Comparison of ENCODE assay signal across 8 mouse cellular contexts in genomic region chr11:95075197-95076040, GRCm38 (mm10). TPM values are rescaled to one million over a fixed set of nuclear protein-coding genes. Genes with fewer than 3 reads are reported as not detected.
A peak's percentile ranks its signal among the peaks of the same experiment; 100 is the strongest.
DNase-seq lines count a peak whose midpoint lies in the region; ATAC-seq and TF ChIP-seq lines count a peak whose summit lies in the region.

No protein-coding gene starts in this region.

- WGBS in heart, embryonic 12.5 days = 5% methylated on average over 19 of the region's 19 CpGs
- WGBS in intestine, embryonic 14.5 days = 5% methylated on average over 19 of the region's 19 CpGs

- H3K4me2 ChIP-seq in heart, embryonic 12.5 days = peak overlapping the region; percentile 87
- peak overlapping the region; percentile 81 for H3K4me2 ChIP-seq in intestine, embryonic 14.5 days (ENCODE audit: low read length)

- peaks cover 10% of the 10 kb centered on the region for H3K27me3 ChIP-seq in heart, embryonic 12.5 days (replicated peaks)
- H3K27me3 ChIP-seq in intestine, embryonic 14.5 days (replicated peaks; ENCODE audit: control insufficient read depth, insufficient read depth, low read length) = peaks cover 8% of the 10 kb centered on the region; the same call in 1 of the 2 replicates

- H3K9ac ChIP-seq in heart, embryonic 12.5 days = peak overlapping the region; percentile 87
- peak overlapping the region; percentile 60 for H3K9ac ChIP-seq in intestine, embryonic 14.5 days (ENCODE audit: low read length)

- TF ChIP-seq CTCF in cortical plate, adult 2 months (IDR thresholded peaks at IDR 0.05; ENCODE audit: extremely low read depth, insufficient read depth, low read length) = no peak

- peaks cover 82% of the 10 kb centered on the region for H3K4me1 ChIP-seq in heart, embryonic 12.5 days (replicated peaks)
- H3K4me1 ChIP-seq in cortical plate, adult 2 months (ENCODE audit: control insufficient read depth, insufficient read depth, low read length) = no peaks in the 10 kb centered on the region
- peaks cover 66% of the 10 kb centered on the region for H3K4me1 ChIP-seq in intestine, embryonic 14.5 days (replicated peaks; ENCODE audit: control insufficient read depth, insufficient read depth, low read length)

- no peak for ATAC-seq in heart, embryonic 12.5 days (ENCODE audit: insufficient number of reproducible peaks, low FRiP score)
- ATAC-seq in intestine, embryonic 14.5 days (replicated peaks; ENCODE audit: low FRiP score, low TSS enrichment, low read depth) = peak; percentile 9; the same call in 1 of the 2 replicates
- ATAC-seq in megakaryocyte progenitor cell, adult 5-6 weeks (replicated peaks; ENCODE audit: poor library complexity) = no peak

- intact Hi-C loops in heart, postnatal 10 days (cut with DNase I) = loop anchor here (1.0 to 2.0 kb wide), 2 partner anchors 29 to 30 kb away; no protein-coding TSS in a partner anchor

- peak overlapping the region; percentile 75; the same call in 1 of the 2 replicates for H3K27ac ChIP-seq in heart, embryonic 12.5 days (ENCODE audit: poor library complexity, severe bottlenecking)
- H3K27ac ChIP-seq in cortical plate, adult 2 months (ENCODE audit: insufficient read depth, low read length) = no peak overlapping the region
- H3K27ac ChIP-seq in intestine, embryonic 14.5 days (ENCODE audit: low read depth) = peak overlapping the region; percentile 69

- no peak for TF ChIP-seq POLR2A in cortical plate, adult 2 months (IDR thresholded peaks at IDR 0.05; ENCODE audit: extremely low read depth, insufficient read depth, low read length)

- peak overlapping the region; percentile 78 for H3K4me3 ChIP-seq in heart, embryonic 12.5 days
- peak overlapping the region; percentile 78 for H3K4me3 ChIP-seq in cortical plate, adult 2 months (ENCODE audit: insufficient read depth, low read length)
- peak overlapping the region; percentile 52 for H3K4me3 ChIP-seq in intestine, embryonic 14.5 days (ENCODE audit: low read depth, low read length)

- no peaks in the 10 kb centered on the region for H3K9me3 ChIP-seq in heart, embryonic 12.5 days (replicated peaks)
- H3K9me3 ChIP-seq in intestine, embryonic 14.5 days (ENCODE audit: control insufficient read depth, low read length) = no peaks in the 10 kb centered on the region

- DNase-seq in heart, postnatal 10 days = no peak
- DNase-seq in intestine, embryonic 14.5 days (ENCODE audit: low spot score) = peak; percentile 65
- peak; percentile 48 to 64 for DNase-seq in lung, postnatal 4 days
- no peak for DNase-seq in layer of hippocampus, postnatal 10 days (ENCODE audit: low spot score in 2 of 2)
- DNase-seq in spleen, postnatal 4 days (ENCODE audit: low spot score in 2 of 2) = no peak

- H3K36me3 ChIP-seq in heart, embryonic 12.5 days = no peaks in the 10 kb centered on the region
- no peaks in the 10 kb centered on the region for H3K36me3 ChIP-seq in intestine, embryonic 14.5 days (ENCODE audit: control insufficient read depth, insufficient read depth, low read length)

RNA-seq across cellular contexts. Expression of gene Itga3, which starts 1.2 kb away (rescaled TPM):
- 11.8 and 12.1 TPM in 2 replicates for polyA plus RNA-seq in heart, embryonic 12.5 days (2016; fragmentation: Nextera tagmentation; extraction: Ambion mirVana)
- 10 to 100 TPM; 14.3 to 14.6 TPM for total RNA-seq in heart, postnatal 10 days (2021)
- 15.3 and 17.7 TPM in 2 replicates for polyA plus RNA-seq in cortical plate, adult 2 months (2012; rRNA removed)
- polyA plus RNA-seq in intestine, embryonic 14.5 days (2014; fragmentation: Nextera tagmentation; extraction: Ambion mirVana) = 24.1 and 29.0 TPM in 2 replicates
- 10 to 100 TPM; 16.4 to 18.9 TPM for total RNA-seq in layer of hippocampus, postnatal 10 days (2021)
- total RNA-seq in megakaryocyte progenitor cell, adult 5-6 weeks (2015) = 1.1 TPM in 1 of 2 replicates, not detected in the other
- 0.03 TPM in 1 of 2 replicates, not detected in the other for total RNA-seq in megakaryocyte progenitor cell, adult 5-6 weeks (2017)

RNA-seq across cellular contexts. Expression of gene Pdk2, which starts 34.3 kb away (rescaled TPM):
- 65.1 and 68.3 TPM in 2 replicates for polyA plus RNA-seq in heart, embryonic 12.5 days (2016; fragmentation: Nextera tagmentation; extraction: Ambion mirVana)
- 100 to 1,000 TPM; 261 to 278 TPM for total RNA-seq in heart, postnatal 10 days (2021)
- 106 TPM in 2 replicates for polyA plus RNA-seq in cortical plate, adult 2 months (2012; rRNA removed)
- 26.4 and 29.6 TPM in 2 replicates for polyA plus RNA-seq in intestine, embryonic 14.5 days (2014; fragmentation: Nextera tagmentation; extraction: Ambion mirVana)
- 10 to 100 TPM; 48.9 to 49.7 TPM for total RNA-seq in layer of hippocampus, postnatal 10 days (2021)
- total RNA-seq in megakaryocyte progenitor cell, adult 5-6 weeks (2015) = 4.2 and 4.8 TPM in 2 replicates
- 0.71 and 1.4 TPM in 2 replicates for total RNA-seq in megakaryocyte progenitor cell, adult 5-6 weeks (2017)

RNA-seq across cellular contexts. Expression of gene Dlx3, which starts 44.5 kb away (rescaled TPM):
- 0.12 and 0.41 TPM in 2 replicates for polyA plus RNA-seq in heart, embryonic 12.5 days (2016; fragmentation: Nextera tagmentation; extraction: Ambion mirVana)
- total RNA-seq in heart, postnatal 10 days (2021) = not detected
- not detected in 2 replicates for polyA plus RNA-seq in cortical plate, adult 2 months (2012; rRNA removed)
- 0.72 and 0.91 TPM in 2 replicates for polyA plus RNA-seq in intestine, embryonic 14.5 days (2014; fragmentation: Nextera tagmentation; extraction: Ambion mirVana)
- not detected for total RNA-seq in layer of hippocampus, postnatal 10 days (2021)
- total RNA-seq in megakaryocyte progenitor cell, adult 5-6 weeks (2015) = not detected in 2 replicates
- total RNA-seq in megakaryocyte progenitor cell, adult 5-6 weeks (2017) = not detected in 2 replicates

Comparison
In these comparisons a context has a peak if more than half of its experiments do, and no peak if none do; other contexts are left out.
1. DNase-seq: peak in intestine, embryonic 14.5 days (single experiment) and lung, postnatal 4 days (2 of 2); none in heart, postnatal 10 days (0 of 2), layer of hippocampus, postnatal 10 days (0 of 2) and spleen, postnatal 4 days (0 of 2).
2. RNA of gene Itga3, which starts 1.2 kb away (total RNA-seq): 16.4 to 18.9 TPM in layer of hippocampus, postnatal 10 days and 14.3 to 14.6 TPM in heart, postnatal 10 days; 0.03 to 1.1 TPM in megakaryocyte progenitor cell, adult 5-6 weeks; every median in the first group is over 4 times any median in the second.
3. RNA of gene Pdk2, which starts 34.3 kb away (total RNA-seq): 261 to 278 TPM in heart, postnatal 10 days and 48.9 to 49.7 TPM in layer of hippocampus, postnatal 10 days; 0.71 to 4.8 TPM in megakaryocyte progenitor cell, adult 5-6 weeks; every median in the first group is over 4 times any median in the second.
4. Peak in every context shown above with its lines, with median percentiles within 50 percentile points of each other: H3K4me3 ChIP-seq.